Mouse (Mus musculus) thymus, adult 18-20 months (tissue): Measurements from ENCODE around the gene Rab13.
A peak's percentile ranks its signal among the peaks of the same experiment; 100 is the strongest.

Experiments
- DNase-seq, 2 experiments: peaks; one replicate each; pipeline ENCODE4 v3.0.0; 2022; ENCODE audit warnings: mixed read lengths in 2 of 2

Rab13 gene

DNA sequence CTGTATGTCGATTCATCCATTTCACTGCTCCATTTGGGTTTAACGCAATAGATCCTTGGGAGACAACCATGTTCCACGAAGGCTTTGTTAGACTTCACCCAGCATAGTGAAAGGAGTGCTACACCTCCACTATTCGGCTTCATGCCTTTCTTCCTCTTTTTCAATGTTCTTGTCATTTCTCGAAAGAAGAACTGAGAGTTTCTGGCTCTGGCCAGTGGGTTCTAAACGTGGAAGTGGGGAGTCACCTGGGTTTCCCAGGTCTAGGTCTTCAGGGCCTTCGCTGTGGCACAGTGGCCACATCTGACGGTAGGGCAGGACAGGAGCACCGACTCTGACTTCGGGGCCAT, 51.2 kb downstream of the Rab13 start:
- DNase-seq, result no peak

DNA sequence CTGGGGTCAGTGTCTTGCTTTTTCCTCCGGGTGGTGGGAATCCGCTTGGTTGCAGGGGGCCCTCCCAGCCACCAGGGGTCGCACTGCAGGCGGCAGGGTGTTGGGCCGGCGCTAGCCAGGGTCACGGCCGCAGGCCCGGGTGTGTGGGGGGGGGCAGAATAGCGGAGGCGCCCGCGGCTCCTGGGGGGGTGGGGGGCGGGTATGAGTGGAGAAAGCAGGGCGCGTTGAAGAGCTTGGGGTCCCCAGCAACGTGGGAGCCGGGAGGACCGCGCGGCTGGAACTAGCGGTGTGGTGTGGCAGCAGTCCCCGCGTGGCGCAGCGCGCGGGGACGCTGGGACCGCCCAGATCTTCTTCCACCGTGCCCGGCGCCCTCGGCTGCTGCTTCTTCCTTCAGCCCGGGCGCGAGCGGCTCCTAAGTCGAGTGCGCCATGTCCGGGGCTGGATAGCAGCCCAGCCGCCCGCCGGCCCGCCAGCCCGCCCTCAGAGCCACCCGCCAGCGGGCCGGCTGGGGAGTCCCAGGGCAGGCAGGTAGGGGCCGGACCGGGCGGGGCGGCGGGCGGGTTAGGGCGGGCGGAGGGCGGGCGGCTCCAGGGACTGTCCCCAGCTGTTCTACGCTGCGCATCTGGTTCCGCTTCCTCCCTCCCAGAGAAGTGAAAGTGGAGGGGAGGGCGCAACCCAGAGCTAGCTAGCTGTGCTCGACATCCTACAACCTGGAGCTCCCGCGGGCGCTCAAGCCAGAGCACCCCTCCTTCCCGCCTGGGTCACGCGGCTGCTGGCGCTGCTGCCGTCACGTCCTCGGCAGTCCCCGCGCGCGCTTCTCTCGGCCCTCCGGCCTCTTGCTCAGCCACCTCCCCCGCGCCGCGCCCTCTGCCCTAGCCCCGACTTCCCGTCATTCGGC, 51.8 kb downstream of the Rab13 start, which contains the start of gene Dennd4b:
Gene Dennd4b (plus strand): TSS at position 152 of the 898 bp plus-strand sequence.
- DNase-seq, result peak; percentile 81 to 88

DNA sequence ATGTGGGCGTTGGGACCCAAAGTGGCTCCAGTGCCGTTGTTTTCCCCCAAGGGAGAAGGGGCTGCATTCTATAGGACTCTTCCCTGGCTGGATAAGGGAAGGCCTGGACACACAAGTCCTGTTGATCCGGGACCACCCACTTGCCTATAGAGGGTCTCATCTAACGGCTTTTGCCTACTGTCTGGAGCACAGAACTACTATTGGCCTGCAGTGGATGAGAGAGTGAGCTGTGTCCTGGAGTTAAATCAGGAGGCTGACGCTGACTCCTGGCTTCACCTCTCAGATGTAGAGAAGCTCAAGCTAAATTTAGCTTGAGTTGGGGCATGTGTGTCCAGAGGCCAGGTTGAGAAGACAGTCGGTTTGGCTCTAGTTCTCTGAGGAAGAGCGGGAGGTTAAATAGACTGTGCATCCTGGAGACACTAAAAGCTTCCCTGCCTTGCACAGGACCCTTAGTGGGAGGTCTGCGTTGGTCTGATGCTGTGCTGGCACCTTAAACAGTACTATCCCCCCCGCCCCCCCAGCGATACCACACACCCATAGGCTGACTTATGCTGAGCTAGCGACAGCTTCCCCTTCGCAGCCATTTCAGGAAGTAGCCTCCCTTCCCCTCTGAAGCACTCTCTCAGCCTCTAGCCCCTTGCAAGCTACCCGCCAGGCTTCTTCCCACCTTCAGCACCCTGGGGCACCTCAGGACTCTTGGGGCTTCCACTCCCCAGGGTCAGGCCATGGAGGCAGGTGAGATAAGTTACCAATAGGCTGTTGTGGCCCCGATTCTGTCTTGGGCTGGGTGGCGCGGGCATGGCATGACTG, 52.6 kb downstream of the Rab13 start:
- peak; percentile 43 to 69 for DNase-seq

DNA sequence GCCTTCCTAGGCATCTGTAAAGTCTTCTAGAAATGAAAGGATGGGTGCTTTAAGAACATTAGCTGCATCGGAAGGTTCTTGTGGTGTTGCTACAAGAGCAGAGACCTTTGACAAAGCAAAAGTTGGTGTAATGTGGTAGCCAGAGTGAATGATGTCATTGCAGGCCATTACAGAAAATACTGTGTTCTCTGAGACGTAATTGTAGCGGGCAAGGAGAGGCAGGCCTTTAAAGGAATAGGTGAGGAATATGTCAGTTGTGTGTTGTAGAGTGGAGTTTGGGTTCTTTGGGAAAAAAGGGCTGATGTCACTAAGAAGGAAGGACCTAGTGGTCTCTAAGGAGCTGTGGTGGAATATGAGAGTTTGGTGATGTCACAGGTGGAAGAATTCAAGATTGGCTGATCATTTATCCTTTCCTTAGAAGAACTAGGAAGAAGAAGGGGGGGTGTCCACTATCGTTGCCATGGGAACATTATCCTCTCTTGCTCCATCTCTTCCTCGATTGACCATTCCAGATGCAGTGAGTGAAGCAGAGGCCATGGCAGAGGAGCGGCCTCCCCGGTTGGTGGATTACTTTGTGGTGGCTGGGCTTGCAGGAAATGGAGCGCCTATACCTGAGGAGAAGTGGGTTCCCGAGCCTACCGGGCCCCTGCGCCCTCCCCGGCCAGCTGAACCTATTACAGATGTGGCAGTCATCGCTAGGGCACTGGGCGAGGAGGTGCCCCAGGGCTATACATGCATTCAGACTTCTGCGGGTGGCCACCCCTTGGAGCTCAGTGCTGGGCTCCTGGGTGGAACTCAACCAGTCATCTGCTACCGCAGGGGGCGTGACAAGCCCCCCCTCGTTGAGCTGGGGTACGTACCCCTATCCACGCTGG, 53.6 kb downstream of the Rab13 start:
- peak in 1 of 2 experiments; percentile 37 for DNase-seq

DNA sequence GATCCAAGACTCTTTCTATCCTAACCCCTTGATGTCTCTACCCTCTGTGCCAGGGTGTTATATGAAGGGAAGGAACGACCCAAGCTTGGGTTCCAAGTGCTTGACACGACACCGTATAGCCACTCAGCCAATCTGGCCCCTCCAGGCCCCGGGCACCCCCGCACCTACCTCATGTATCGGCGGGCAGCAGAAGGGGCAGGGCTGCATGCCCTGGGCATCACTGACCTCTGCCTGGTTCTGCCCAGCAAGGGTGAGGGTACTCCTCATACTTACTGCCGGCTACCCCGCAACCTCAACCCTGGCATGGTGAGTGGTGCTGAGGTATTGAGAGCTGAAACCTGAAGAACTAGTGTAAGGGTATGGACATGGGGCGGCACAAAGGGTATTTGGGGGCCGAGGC, 54.7 kb downstream of the Rab13 start:
- DNase-seq, result no peak

DNA sequence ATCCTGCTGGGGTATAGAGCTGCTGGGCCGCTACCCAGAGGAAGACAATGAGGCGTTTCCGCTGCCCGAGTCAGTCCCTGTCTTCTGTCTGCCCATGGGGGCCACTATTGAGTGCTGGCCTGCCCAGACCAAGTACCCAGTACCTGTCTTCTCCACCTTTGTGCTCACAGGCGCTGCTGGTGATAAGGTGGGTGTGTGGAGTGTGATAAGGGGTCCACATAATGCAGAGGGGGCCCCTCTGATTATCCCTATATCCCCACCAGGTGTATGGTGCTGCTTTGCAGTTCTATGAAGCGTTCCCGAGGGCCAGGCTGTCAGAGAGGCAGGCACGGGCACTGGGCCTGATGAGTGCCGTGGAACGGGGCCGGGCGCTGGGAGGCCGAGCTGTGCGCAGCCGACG, 55.5 kb downstream of the Rab13 start:
- DNase-seq, result no peak

DNA sequence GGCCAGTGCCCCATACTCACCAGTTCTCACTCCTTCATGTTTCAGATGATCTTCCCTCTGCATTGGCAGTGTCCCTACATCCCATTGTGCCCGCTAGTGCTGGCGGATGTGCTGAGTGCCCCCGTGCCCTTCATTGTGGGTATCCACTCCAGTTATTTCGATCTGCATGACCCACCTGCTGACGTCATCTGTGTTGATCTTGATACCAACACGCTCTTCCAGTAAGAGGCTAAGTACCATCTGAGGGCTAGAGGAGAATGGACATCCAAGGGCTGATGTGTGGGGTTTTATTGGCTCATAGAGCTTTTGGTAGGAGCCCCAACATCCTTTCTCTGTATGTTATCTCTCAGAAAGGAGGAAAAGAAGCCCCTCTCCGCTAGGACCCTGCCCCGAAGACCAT, 57.3 kb downstream of the Rab13 start:
- DNase-seq, result no peak

DNA sequence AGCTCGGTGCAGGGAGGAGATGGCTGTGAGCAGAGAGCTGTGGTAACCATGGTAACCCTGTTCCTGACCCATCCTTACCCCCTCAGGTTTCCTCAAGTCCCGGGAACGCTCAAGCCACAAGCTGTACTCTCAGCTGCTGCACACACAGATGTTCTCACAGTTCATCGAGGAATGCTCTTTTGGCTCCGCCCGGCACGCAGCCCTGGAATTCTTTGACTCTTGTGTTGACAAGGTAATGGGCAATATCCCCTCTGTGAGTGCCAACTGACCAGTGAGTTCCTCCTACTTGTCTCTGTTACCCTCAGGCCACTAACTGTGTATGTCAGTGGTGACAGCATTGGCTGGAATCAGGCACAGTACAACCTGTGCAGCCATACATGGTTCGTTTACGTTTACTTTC, 58.7 kb downstream of the Rab13 start:
- DNase-seq, result no peak

DNA sequence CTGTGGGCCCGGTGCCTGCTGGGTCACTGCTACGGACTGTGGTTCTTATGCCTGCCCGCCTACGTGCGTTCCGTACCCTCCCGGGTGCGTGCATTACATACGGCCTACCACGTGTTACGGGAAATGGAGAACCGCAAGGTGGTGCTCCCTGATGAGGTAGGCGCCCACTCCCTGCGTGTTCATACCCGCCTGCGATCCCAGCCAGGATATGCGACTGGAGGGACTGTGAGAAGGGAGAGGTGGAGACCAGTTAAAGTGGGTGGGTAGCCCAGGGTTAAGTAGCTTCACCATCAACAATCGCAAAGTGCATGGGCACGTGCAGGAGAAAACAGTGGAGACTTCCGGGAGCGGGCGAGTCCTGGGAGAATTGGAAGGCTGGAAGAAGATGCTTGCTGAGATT, 60.4 kb downstream of the Rab13 start:
- DNase-seq, result no peak

DNA sequence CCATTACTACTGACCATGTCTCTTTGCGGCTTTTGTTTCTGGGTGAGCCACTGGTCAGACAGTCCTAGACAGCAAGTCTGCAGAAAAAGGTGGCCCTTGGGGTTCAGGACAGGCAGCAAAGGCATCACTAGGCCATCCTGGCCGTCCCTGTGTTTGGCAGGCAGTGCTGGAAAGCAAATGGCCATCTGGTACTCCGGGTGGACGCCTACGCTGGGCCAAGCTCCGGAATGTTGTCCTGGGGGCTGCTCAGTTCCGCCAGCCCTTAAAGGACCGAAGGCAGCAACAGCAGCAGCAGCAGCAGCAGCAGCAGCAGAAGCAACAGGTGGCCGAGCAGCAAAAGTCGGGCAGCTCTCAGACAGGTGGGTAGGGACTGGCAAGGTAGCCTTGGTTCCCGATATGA, 61.8 kb downstream of the Rab13 start:
- DNase-seq, result no peak
